Mouse (Mus musculus) spleen, embryonic (tissue): ENCODE measurements at regions not wholly inside any gene's neighbourhood (a gene's known extent, or its start where the extent isn't known, plus 50 kb on each side); places are given as distances from the start of the nearest gene placed in this dataset.

Source experiments
- CTCF ChIA-PET: fragments of 350-600 bp; sonication (Branson Sonifier 250); formaldehyde crosslinking; loops from one replicate; lab custom pipeline; 2022; lab: Charles Lee

DNA sequence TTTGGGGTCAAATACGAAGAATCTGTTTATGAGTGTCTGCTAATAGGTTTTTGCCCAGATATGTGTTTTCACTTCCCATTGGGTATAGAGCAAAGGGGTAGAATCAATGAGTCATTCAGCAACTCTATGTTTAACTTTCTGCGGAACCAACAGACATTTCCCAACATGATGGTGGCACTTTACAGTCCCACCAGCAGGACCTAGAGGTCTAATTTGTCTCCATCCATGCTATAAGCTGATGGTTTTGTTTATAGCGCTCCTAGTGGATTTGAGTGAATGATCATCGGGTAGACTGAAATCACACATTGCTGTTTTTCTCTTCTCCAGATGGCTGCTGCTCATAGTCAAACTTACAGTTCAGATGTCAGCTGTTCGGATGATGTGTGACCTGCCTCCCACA lies 99.7 kb upstream of the Arid5b start:
- CTCF ChIA-PET, result no interaction called here

DNA sequence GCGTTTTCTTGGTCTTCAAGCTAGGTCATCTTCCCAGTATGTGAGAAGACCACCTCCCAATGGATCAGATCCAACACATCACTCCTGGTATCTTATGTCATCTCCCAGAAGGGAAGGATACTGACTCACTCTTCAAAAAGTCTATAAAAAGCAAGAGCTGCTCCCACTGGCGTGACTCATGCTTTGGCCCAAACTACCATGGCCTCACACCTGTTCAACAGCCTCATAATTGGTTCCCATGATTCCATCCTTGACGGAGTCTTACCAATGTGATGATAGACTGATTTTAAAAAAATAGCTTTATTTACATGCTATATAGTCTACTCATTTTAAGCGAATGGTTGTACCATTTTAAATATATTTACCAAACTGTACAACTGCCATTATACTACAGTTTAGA lies 98.9 kb upstream of the Arid5b start:
- CTCF ChIA-PET, result no interaction called here

DNA sequence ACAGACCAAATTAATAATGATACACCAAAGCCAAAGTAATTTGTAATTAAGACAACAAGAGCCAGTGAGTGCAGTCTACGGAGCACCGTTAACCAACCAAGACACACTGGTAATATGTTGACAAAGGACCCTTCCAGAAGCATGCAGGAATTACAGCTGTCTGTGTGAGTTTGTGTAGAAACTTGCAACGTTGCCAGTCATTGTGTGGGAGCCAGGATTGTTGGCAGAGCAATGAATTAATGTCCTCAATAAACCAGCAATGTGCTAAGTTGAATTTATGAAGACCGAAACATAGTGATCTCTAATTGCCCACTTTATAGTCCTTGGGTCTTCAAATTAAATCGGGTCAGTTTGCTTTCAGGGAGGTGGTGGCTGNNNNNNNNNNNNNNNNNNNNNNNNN lies 95.3 kb upstream of the Arid5b start:
- CTCF ChIA-PET, result no interaction called here

DNA sequence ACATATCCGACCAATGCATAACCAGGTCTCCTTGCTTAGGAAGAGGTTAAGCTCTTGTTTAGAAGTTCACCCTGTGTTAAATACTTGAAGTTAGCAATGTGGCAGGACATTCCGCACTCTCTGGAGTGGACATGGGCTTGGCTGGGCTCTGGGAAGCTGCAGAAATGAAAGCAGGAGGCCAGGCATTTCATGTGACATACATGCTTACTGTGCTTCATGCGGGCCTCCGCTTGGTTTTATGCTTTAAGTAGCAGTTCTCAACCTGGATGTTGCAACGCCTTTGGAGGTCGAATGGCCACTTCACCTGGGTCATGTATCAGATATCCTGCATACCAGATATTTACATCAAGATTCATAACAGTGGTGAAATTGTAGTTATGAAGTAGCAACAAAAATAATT lies 93.2 kb upstream of the Arid5b start:
- CTCF ChIA-PET, result no interaction called here

DNA sequence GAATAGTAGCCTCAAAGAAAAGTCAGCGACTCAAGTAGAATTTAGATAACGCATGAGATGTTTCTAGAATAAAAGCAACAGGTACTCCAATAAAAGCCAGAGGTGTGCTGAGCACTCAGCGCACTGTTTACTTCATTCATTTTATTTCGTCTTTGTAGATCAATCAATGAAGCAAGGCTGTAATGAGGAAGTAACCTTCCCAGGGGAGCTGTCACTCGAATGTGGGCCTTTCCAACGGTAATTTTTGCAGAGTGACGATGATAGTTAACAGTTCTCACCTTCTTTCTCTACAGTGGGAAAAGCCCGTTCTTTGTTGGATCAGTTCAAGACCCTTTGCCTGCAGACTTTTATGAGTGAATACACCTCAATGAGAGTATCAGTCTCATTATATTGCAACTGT lies 92.4 kb upstream of the Arid5b start:
- CTCF ChIA-PET, result no interaction called here

DNA sequence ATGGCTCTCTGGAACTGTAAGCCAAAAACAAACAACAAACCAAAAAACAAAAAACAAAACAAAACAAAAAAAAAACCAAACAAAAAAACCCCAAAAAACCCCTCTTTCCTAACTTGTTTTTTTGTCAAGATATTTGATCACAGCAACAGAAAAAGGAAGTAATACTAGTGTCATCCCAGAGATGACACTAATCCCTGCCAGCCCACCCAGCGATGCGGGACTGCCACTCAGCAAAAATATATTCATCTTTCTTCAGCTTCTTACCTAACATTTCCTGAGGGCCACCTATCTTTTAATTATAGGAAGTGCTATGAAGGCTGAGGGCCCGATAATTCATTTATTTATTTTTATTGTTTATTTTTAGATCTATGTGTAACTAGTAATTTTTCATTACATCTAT lies 88.3 kb upstream of the Arid5b start:
- CTCF ChIA-PET, result no interaction called here

DNA sequence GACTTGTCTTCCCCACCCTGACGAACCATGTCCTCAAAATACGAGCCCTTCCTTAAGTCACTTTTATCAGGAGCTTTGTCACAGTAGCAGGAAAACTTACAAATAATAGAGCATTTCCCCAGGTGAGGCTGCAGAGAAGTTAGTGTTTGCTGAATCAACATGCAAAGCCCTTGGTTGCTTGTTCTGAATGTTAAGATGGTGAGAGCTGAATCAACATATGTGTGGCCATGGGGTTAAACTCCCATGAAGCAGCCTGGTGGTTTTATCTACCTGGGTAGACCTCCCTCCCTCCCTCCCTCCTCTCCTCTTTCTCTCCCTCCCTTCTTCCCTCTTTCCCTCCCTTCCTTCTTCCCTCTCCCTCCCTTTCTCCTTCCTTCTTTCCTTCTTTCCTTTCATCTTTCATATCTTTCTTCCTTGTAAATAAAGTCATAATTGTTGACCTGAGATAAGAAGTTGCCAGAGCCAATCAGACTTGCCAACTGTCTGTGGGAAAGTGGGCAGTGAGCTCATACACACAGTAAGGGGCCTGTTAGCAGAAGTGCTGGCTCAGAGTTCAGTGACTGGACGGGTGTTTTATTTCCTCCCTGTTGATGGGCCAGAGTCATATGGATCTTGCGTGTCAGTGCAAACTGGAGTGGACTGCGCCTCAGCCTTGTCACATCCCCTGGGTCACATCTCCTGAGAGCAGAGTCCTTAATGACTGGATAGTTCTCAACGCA lies 82.4 kb upstream of the Arid5b start:
- CTCF ChIA-PET, result no interaction called here

DNA sequence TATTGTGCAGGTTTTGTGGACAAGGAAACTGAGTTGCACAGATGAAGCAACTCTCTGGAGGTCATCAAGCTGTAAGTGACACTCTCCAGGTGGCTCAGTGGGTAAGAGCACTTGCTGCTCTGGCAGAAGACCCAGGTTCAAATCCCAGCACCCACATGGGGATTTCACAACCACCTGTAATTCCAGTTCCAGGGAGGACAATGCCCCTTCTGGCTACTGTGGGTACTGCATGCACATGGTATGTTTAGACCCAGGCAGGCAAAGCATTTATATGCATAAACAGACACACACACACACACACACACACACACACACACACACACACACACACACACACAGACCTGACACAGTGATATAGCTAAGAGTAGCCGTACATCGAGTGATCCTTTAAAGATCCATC lies 80.6 kb upstream of the Arid5b start:
- CTCF ChIA-PET, result no interaction called here

DNA sequence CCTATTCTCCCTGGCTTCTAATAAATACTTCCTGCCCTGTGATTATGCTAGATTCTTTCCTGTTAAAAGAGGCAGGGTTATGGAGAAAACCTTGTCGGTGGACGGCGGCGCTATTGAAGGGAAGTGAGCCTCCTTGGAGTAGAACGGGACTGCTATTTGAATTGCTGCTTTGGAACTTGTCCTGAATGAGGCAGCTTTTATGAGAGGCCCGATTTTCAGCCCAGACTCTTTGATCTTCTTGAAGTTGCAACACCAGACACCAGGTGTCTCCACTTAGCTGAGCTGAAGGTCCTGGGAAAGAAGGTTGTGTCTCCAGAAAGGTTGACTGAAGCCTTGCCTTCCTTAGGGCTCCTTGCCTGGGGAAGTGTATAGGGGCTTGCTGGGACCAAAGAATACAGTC lies 78.4 kb upstream of the Arid5b start:
- CTCF ChIA-PET, result no interaction called here

DNA sequence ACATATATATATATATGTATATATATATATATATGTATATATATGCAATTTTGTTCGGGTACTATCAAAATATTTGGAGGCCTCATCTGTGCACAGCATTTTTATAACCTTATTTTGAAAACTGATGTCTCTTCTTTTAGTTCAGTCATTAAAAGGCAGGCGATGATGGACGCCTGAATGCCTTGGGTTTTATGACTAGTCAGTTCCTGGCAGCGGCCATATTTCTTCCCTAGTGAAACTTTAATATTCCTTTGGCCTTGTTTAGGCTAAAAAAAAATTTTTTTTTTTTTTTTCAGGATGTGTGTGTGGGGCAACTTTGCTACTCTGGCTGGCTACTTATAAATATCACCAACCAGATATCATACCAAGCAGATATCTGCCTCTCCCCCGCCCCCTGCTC lies 78.0 kb upstream of the Arid5b start:
- CTCF ChIA-PET, result no interaction called here

DNA sequence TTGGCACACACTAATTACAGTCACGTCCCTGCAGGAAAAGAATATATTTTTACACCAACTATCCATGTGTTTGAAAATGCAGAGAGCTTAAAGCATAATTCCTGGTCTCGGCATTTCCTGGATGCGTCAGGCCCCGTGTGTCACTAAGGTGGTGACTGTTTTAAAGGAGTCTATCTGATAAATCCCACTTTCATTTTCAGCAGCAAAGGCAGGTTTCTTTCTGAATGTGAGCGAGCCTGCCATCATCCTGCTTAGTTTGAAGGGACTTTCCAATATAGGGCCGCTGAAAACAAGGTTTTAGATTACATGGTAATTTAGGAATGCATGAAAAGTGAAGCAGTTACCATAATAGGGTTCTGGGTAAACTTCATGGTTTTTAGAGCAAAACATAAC lies 77.5 kb upstream of the Arid5b start:
- CTCF ChIA-PET, result no interaction called here

DNA sequence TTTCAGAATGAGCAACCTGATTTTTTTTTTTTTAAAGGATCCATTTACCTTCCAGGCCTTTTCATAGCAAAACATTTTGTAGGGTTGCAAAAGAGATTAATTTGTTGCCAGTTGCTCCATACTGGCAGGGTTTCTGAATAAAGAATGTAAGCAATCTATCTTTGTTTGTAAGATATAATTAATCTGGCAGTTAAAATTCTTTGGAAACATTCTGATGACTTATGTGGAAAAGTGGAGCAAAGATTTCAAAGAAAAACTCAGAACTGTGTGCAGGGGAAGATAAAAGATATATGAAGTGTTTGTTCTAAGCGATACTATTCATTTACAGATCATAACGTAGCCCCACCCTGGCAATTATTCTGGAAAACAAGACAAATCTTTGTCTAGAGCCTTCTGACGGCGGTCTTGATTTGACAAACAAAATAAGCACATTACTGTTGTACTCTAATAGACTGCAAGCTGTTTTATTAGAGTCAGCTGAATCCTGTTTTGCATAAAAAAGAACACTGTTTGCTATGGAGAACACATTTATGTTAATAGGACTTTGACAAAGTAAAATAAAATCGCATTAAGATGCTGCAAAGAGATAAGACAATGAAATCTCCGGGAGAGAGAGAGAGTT lies 77.0 kb upstream of the Arid5b start:
- CTCF ChIA-PET, result no interaction called here

DNA sequence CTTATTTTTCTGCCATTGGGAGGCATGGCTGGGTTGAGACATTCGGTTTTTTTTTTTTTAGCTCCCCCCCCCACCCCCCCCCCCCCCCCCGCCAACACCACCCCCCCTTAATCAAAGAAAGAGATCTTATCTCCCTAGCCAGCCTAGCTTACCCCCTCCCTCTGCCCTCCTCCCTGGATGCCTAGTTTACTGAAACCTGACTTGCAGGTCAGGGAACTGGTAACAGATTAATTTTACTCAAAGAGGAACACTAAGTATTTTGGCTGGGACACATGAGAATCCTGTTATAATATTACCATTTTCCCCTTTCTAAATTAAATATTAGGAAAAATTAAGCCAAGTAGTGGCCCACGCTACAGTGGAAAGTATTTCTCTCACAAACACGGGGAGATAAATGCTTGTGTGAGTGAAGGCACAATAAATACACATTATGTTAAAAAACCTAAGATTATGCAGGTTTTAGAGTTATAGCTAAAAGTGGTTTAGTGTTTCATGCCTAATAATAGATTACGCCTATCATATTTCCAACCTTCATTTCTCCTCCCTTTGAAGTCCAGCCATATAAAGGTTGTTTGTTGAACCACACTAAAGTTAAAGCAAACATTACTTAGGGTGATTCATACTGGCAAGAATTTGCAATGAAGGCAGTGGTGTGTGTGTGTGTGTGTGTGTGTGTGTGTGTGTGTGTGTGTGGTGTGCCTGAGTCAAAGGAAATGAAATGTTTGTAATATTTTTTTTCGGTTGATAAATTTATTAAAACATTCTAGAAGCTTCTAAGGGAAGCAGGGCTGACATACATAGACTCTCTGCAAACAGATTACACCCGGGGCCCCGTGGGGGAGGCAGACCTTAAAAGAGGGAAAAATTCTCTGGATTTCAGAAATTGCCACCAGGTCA lies 76.0 kb upstream of the Arid5b start:
- CTCF ChIA-PET, result interaction anchor here (0.5 kb wide), 1 partner anchor 93 kb away, joined by 12 read pairs; no protein-coding TSS in a partner anchor

DNA sequence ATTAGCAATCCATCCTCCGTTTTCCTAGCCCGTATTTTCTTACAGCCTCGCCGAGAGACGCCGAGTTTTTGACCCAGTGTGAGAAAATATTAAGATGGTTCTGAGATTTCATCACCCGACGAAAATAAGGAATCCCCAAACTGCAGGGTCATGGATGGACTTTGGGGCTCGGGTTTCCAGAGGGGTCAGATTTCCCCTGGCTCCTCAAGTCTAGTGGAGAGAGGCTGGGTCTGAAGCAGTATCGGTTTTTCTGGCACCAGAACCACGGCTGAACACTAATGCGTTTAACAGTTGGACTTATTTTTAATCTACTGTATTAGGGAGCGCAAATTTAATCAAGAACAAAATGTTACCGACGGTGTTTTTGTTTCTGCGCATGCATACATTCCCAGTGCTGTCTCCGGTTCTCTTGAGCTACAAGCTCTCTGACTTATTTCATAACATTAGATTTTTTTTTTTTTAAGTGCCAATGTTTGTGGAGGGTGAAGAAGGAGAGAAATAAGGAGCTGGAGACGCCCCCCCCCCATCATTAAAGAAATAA lies 75.2 kb upstream of the Arid5b start:
- CTCF ChIA-PET, result no interaction called here

DNA sequence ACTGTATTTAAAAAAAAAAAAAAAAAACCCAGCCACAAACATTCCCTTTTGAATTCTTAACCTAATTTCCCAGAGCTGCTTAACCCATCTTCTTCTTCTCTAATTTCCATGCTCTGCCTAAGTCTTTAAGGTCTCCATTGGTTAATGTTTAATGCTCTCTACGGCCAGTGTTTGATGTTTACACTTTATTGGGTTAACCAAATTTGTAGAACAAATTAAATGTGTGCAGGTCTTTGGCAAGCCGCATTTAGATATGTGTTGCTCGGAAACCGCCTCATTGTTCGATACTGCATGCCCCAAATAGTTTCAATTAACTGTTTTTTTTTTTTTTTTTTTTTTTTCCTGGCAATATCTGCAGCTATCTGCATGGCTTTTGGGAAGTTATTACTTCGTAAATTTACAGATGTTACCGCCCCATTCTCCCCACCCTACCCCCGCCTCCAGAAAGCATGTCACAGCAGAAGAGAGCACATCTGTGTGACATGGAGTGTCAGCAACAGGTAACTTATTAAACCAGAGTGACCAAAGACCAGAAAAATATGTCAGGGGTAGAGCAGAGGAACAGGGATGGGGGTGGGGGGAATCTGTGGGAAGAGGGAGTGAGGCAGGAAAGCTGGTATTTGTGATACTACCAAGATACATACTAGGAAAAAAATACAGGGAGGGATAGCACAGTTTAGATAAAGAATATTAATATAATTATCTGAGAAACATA lies 73.5 kb upstream of the Arid5b start:
- CTCF ChIA-PET, result no interaction called here

DNA sequence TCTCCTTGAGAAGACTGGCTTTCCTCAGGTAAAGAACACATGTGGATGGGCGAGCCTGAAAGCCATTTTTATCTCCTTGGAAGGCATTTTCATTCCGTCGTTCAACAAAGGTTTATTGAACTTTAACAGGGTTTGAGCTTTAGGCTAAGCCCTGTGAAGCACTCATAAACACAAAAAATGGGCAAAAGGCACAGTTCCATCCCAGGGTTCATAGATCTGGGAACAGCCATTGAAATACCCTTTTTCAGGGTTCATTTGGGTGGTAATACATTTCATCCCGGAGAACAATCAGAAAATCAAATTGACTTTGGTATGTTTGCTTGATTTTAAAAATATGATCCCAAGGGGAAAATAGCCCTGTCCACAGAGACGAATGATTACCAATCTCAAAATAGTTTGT lies 72.9 kb upstream of the Arid5b start:
- CTCF ChIA-PET, result no interaction called here

DNA sequence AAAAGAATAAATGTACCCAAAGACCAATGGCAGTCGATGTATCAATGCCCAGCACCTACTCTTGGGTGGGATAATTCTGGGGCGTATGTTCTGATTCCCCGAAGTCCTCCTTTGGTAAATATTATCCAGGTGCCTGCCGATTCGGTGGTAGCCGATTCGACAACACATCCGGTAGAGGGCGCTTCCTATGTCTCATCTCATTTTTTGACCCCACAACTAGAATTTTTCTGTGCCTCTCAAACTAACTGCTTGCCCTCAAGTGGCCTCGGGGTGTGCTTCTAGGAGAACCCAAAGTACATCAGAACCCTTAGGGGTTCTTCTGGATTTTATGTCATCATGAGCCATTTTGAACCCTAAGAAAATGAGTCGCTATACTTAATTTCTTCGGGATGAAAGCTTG lies 72.3 kb upstream of the Arid5b start:
- CTCF ChIA-PET, result no interaction called here

DNA sequence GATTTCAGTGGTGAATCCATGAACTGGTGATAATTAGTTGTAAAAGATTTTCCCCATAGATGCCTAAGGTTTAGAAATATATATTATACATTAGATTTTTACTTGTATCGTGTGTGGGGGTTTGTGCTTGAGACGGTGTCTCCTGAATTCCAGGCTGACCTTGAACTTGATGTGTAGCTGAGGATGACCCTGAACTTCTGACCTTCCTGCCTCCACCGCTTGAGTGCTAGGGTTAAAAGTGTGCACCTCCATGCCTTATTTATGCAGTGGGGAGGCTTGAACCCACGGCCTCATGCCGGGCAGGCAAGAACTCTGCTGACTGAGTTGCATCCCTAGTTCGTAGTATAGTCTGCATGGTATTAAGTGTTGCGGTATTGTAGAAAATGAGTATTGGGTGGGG lies 69.3 kb upstream of the Arid5b start:
- CTCF ChIA-PET, result no interaction called here

DNA sequence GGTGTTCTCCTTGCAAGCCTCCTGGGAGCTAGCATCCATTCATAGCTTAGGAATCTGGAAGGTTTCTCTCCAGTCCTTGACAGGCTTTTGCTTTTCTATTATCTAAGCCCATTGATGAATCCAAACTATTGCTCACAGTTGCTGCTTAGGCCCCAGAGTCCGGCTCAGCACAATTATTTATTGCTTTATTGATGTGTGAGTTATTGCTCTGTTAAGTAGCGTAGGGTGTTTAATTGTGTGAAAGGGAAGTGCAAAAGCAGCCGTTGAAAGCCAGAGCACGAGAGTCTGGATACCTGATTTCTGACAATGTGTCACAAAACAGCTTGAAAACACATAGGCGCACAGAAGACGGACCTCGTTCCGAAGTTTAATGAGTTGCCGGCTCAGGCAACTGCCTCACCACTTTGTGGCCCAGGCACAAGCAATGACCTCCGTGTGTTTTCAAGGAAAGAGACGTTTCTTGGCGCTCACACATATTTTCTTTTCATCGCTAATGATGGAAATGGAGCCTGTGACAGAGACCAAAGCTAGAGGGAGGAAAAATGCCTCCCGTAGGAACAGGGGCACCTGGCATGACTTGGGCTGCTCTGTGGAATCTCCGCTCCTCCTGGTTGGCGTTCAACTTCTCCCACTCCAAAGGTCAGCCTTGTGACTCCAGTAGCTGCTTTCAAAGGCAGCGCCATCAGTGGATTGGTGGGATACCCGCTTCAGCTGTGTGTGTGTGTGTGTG lies 66.6 kb upstream of the Arid5b start:
- CTCF ChIA-PET, result no interaction called here

DNA sequence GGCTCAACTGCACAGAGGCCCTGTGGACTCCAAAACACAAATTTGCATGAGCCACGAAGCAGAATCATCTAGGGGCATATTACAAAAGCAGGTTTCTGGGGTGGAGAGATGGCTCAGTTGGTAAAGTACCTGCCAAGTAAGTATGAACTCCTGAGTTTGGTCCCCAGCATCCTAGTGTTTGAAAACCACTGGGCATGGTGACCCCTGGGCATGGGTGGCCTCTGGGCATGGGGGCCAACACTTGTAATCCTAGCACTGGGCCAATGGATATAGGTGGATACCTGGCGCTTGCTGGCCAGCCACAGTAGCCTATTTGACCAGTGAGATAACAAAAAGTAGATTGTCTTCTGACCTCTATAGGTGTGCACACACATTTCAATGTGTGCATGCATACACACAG lies 65.7 kb upstream of the Arid5b start:
- CTCF ChIA-PET, result no interaction called here

DNA sequence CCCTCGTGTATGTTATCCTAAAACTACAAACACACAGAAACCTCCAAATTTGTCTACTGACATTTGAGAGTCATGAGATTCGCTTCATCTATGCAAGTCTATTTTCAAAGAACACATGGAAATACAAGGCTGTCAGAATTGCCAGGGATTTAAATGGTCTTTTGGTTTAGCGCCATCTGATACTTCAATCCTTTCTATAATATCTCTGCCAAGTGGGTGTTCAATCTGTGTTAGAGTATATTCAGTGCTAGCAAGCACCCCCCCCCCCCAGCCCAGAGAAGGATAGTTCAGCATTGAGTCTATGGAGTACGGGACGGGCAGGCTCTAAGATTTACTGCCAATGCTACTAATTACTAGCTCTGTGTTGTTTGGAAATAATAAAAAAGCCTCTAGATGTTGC lies 55.5 kb upstream of the Arid5b start:
- CTCF ChIA-PET, result no interaction called here
